Mouse (Mus musculus) stomach, embryonic 15.5 days (tissue): ENCODE results near the gene Heatr5a. TPM values are rescaled to one million over a fixed set of nuclear protein-coding genes. Genes with fewer than 3 reads are reported as not detected.

ENCODE experiments used
- ATAC-seq: fragments of 200-750 bp; cut with Nextera tagmentation; 2 replicates; pipeline ENCODE4 v1.8.0; 2017; ENCODE audit warnings: low read depth, moderate number of reproducible peaks, moderate TSS enrichment; ENCODE audit not compliant: insufficient read depth, low FRiP score
- H3K27ac ChIP-seq: fragments of 300-500 bp; sonication (generic); 2 replicates; pipeline ENCODE4 v1.5.1; 2015; ENCODE audit warnings: mild to moderate bottlenecking, inconsistent platforms
- H3K27me3 ChIP-seq: fragments of 300-500 bp; sonication (generic); replicated peaks from 2 replicates; pipeline ENCODE4 v1.6.1; 2015; ENCODE audit warnings: inconsistent platforms
- H3K36me3 ChIP-seq: fragments of 300-500 bp; sonication (generic); 2 replicates; pipeline ENCODE4 v1.6.1; 2015; ENCODE audit warnings: inconsistent platforms
- H3K4me1 ChIP-seq: fragments of 300-500 bp; sonication (generic); 2 replicates; pipeline ENCODE4 v1.6.1; 2015; ENCODE audit warnings: inconsistent platforms
- H3K4me2 ChIP-seq: fragments of 300-500 bp; sonication (generic); 2 replicates; pipeline ENCODE4 v1.6.1; 2015; ENCODE audit warnings: mild to moderate bottlenecking, inconsistent platforms
- H3K4me3 ChIP-seq: fragments of 300-500 bp; sonication (generic); replicated peaks from 2 replicates; pipeline ENCODE4 v1.5.1; 2015; ENCODE audit warnings: inconsistent platforms
- H3K9ac ChIP-seq: fragments of 300-500 bp; sonication (generic); 2 replicates; pipeline ENCODE4 v1.6.1; 2015; ENCODE audit warnings: inconsistent platforms
- H3K9me3 ChIP-seq: fragments of 300-500 bp; sonication (generic); 2 replicates; pipeline ENCODE4 v1.6.1; 2016; ENCODE audit warnings: inconsistent platforms
- WGBS: fragments of 180-500 bp; shearing (Covaris S2); methylation state at CpG from one replicate; pipeline ENCODE4 v1.1.7; 2015; 5-methylcytosine and 5-hydroxymethylcytosine counted together
- polyA plus RNA-seq: library from polyadenylated mRNA; unstranded; fragments of >200 nt; fragmentation: Nextera tagmentation; extraction: Ambion mirVana; gene quantifications from 2 replicates; pipeline ENCODE4 v1.2.1, GENCODE M21; 2015

Heatr5a gene
- polyA plus RNA-seq, 1 experiment from 2014 or later = 10.0 TPM

DNA sequence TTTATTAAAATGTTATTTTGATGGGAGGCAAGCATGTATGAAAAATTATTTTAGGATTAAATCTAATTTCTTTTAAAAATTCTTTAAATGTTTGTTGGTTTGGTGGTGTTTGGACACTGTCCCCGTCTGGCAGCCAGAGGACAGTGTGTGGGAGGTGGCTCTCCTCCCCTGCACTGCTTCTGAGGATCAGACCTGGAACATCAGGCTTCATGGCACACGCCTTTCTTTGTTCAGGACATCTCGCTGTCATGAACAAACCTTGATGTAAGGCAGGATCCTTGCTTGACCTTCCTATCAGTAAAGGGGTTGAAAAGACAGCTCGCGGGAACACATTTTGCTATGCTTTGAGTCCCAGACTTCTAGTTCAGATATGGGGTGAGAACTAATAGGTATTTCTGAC is 61.9 kb downstream of the Heatr5a start:
- ATAC-seq = no peak
- Histone ChIP-seq H3K36me3 (peaks cover 22% of the 10 kb centered on the region; the same call in 1 of the 2 replicates), H3K4me3 (no peak overlapping the region), H3K27ac (no peak overlapping the region), H3K27me3 (no peaks in the 10 kb centered on the region), H3K4me2 (no peak overlapping the region), H3K4me1 (no peaks in the 10 kb centered on the region), H3K9ac (no peak overlapping the region), H3K9me3 (no peaks in the 10 kb centered on the region)
- 90% methylated on average over 5 of the region's 5 CpGs for WGBS

- Histone ChIP-seq H3K4me2 (no peak overlapping the region), H3K36me3 (peaks cover 14% of the 10 kb centered on the region; the same call in 1 of the 2 replicates), H3K27me3 (no peaks in the 10 kb centered on the region), H3K27ac (no peak overlapping the region), H3K9ac (no peak overlapping the region), H3K4me3 (no peak overlapping the region), H3K9me3 (no peaks in the 10 kb centered on the region), H3K4me1 (no peaks in the 10 kb centered on the region)
- WGBS = 84% methylated on average over 3 of the region's 3 CpGs
- ATAC-seq = no peak
Observed at GRCm38 (mm10) chr12:51907543-51907942, 63.6 kb downstream of the Heatr5a start.

GRCm38 (mm10) chr12:51900551-51900950 is 70.6 kb downstream of the Heatr5a start:
- Histone ChIP-seq H3K27ac (no peak overlapping the region), H3K4me1 (no peaks in the 10 kb centered on the region), H3K4me3 (no peak overlapping the region), H3K27me3 (no peaks in the 10 kb centered on the region), H3K9ac (no peak overlapping the region), H3K9me3 (no peaks in the 10 kb centered on the region), H3K36me3 (peaks cover 20% of the 10 kb centered on the region), H3K4me2 (no peak overlapping the region)
- WGBS = 90% methylated on average over 7 of the region's 7 CpGs
- ATAC-seq = no peak

DNA sequence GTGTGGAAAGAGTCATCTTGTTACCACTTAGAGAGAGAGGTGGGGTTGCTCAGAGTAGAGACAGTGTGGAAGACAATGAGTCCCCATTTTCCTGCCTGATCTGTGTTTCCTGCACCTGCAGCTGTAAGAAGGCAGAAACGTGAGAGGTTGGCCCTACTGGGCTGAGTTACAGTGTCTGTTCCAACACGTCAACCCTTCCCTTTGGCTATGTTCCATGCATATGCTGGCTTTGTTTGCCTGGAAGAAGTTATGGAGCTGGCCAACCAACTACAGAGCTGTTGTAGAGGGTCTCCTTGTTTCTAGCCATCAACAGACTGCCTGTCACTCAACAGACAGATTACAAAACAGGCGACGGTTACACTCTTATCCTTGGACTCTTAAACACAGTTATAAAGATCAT is 74.2 kb downstream of the Heatr5a start:
- Histone ChIP-seq H3K36me3 (peaks cover 17% of the 10 kb centered on the region), H3K4me2 (no peak overlapping the region), H3K9ac (no peak overlapping the region), H3K27me3 (no peaks in the 10 kb centered on the region), H3K27ac (no peak overlapping the region), H3K9me3 (no peaks in the 10 kb centered on the region), H3K4me3 (no peak overlapping the region), H3K4me1 (no peaks in the 10 kb centered on the region)
- ATAC-seq = no peak
- 85% methylated on average over 4 of the region's 4 CpGs for WGBS

GRCm38 (mm10) chr12:51888609-51889008 is 82.5 kb downstream of the Heatr5a start:
- H3K36me3 ChIP-seq = peaks cover 27% of the 10 kb centered on the region
- 78% methylated on average over 12 of the region's 12 CpGs for WGBS

GRCm38 (mm10) chr12:51887301-51888290 is 83.5 kb downstream of the Heatr5a start:
- H3K36me3 ChIP-seq = peaks cover 27% of the 10 kb centered on the region
- no peaks in the 10 kb centered on the region for H3K9me3 ChIP-seq

More at GRCm38 (mm10) chr12:51888609-51889008, 82.5 kb downstream of the Heatr5a start:
- Histone ChIP-seq H3K9ac (no peak overlapping the region), H3K27me3 (no peaks in the 10 kb centered on the region), H3K4me1 (no peaks in the 10 kb centered on the region), H3K27ac (no peak overlapping the region), H3K4me2 (no peak overlapping the region), H3K4me3 (no peak overlapping the region), H3K9me3 (no peaks in the 10 kb centered on the region)
- no peak for ATAC-seq

DNA sequence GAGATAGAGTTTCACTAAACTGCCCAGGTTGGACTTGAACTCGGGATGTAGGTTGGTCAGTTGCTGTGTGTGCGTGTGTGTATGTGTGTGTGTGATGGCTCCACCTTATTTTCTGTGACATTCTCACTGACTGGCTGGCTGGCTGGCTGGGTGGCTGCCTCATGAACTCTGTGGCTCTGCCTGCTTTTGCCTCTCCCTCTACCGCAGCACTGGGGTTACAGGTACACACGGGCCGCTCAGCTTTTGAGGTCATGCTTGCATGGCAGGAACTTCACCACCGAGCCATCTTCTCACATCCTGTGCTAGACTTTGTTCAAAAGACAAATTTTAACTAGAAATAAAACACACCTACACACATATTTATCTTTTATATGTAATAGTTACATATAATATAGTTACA is 84.8 kb downstream of the Heatr5a start:
- Histone ChIP-seq H3K27me3 (no peaks in the 10 kb centered on the region), H3K4me2 (no peak overlapping the region), H3K4me3 (no peak overlapping the region), H3K9me3 (no peaks in the 10 kb centered on the region), H3K27ac (no peak overlapping the region), H3K9ac (no peak overlapping the region), H3K4me1 (no peaks in the 10 kb centered on the region), H3K36me3 (peaks cover 24% of the 10 kb centered on the region)
- ATAC-seq = no peak
- 89% methylated on average over 6 of the region's 6 CpGs for WGBS

More at GRCm38 (mm10) chr12:51887301-51888290, 83.5 kb downstream of the Heatr5a start:
- no peaks in the 10 kb centered on the region for H3K27me3 ChIP-seq
- no peak overlapping the region for H3K27ac ChIP-seq
- no peak overlapping the region for H3K4me3 ChIP-seq
- no peak overlapping the region for H3K4me2 ChIP-seq
- no peaks in the 10 kb centered on the region for H3K4me1 ChIP-seq
- no peak overlapping the region for H3K9ac ChIP-seq
- ATAC-seq = peak; percentile 30; the same call in 1 of the 2 replicates
- 77% methylated on average over 11 of the region's 11 CpGs for WGBS

DNA sequence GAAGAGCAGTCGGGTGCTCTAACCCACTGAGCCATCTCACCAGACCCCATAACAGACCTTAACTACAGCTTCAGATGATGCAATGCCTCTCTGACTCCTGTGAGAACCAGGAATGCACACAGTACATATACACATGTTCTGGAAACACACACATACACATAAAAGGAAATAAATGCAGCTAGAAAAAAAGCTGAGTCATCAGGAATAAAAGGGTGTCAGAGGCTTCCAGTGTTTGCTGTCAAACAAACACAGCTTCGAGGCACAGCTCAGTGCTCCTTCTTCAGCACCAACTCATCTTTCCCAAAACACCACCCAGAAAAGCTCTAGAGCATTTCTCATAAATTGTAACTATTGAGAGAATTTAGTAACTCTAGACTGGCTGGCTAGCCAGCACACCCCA is 86.3 kb downstream of the Heatr5a start:
- Histone ChIP-seq H3K9ac (no peak overlapping the region), H3K36me3 (peaks cover 29% of the 10 kb centered on the region), H3K9me3 (no peaks in the 10 kb centered on the region), H3K4me1 (no peaks in the 10 kb centered on the region), H3K27ac (no peak overlapping the region), H3K4me2 (no peak overlapping the region), H3K4me3 (no peak overlapping the region), H3K27me3 (no peaks in the 10 kb centered on the region)
- ATAC-seq = no peak
- 82% methylated on average over 2 of the region's 2 CpGs for WGBS

DNA sequence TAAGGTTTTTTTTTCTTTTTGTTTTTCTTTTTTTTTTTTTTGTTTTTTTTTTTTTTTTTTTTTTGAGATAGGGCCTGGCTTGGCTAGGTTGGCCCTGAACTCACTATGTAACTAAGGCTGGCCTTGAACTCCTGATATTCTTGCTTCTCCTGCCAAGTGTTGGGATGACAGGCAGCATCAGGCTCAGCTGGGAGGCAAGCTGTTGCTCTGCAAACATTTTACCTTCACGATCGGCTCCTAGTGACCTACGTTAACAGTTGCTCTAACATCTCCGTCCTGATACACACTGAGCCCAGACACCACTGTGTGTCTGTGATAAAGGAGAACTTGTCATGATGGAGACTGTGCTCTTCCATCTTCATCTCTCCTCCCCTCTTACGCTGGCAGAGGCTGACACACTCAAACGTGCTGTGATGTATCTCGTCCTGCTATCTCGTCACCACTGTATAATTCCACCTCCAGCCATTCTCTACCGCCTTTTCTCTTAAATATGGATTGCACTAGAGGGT is 87.8 kb downstream of the Heatr5a start:
- peak; percentile 75; the same call in 1 of the 2 replicates for ATAC-seq
- Histone ChIP-seq H3K9ac (no peak overlapping the region), H3K27me3 (no peaks in the 10 kb centered on the region), H3K4me2 (no peak overlapping the region), H3K36me3 (peaks cover 30% of the 10 kb centered on the region), H3K9me3 (no peaks in the 10 kb centered on the region), H3K27ac (no peak overlapping the region), H3K4me1 (no peaks in the 10 kb centered on the region), H3K4me3 (no peak overlapping the region)
- 85% methylated on average over 9 of the region's 9 CpGs for WGBS

DNA sequence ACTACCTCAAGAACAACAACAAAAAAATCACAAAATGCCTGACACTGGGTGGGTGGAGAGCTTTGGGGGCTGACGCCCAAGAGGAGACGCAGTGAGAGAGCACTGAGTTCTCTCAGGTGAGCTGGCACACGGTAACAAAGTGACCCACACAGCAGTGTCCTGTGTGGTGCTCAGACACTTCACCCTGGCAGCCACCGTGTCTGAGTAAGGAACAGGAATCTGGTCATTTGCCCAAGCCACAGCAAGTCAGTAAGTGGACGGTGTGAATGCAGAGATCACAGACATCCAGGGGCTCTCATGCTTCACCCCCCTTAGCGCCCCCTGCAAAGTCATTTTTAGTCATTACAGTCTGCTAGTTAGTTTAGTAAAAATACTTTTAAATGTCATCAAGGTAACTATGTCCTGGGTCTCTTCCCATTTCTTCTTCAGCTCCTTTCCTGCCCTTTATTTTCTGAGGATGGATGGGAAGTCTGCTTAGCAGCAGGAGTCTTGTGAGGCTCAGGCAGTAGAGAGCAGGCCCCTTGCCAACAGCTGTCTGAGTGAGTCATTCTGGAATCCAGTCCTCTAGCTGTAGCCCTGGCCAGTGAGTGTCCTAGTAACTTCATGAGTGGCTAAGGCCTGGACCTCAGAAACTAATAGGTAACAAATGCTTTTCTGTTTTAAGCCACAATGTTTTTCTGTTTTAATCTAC is 88.4 kb downstream of the Heatr5a start:
- no peak for ATAC-seq
- H3K9me3 ChIP-seq = no peaks in the 10 kb centered on the region
- H3K36me3 ChIP-seq = peaks cover 26% of the 10 kb centered on the region
- WGBS = 85% methylated on average over 6 of the region's 6 CpGs
- H3K9ac ChIP-seq = no peak overlapping the region
- H3K27me3 ChIP-seq = no peaks in the 10 kb centered on the region
- H3K4me3 ChIP-seq = no peak overlapping the region
- no peak overlapping the region for H3K4me2 ChIP-seq
- no peak overlapping the region for H3K27ac ChIP-seq
- H3K4me1 ChIP-seq = no peaks in the 10 kb centered on the region

- Histone ChIP-seq H3K4me2 (no peak overlapping the region), H3K27ac (no peak overlapping the region), H3K4me1 (no peaks in the 10 kb centered on the region), H3K9me3 (no peaks in the 10 kb centered on the region), H3K9ac (no peak overlapping the region), H3K27me3 (no peaks in the 10 kb centered on the region), H3K36me3 (peaks cover 31% of the 10 kb centered on the region), H3K4me3 (no peak overlapping the region)
- no peak for ATAC-seq
- 90% methylated on average over 2 of the region's 2 CpGs for WGBS
Observed at GRCm38 (mm10) chr12:51881775-51882174, 89.3 kb downstream of the Heatr5a start.
